Mouse (Mus musculus): Measurements from ENCODE around the gene Bbs12.

DNA sequence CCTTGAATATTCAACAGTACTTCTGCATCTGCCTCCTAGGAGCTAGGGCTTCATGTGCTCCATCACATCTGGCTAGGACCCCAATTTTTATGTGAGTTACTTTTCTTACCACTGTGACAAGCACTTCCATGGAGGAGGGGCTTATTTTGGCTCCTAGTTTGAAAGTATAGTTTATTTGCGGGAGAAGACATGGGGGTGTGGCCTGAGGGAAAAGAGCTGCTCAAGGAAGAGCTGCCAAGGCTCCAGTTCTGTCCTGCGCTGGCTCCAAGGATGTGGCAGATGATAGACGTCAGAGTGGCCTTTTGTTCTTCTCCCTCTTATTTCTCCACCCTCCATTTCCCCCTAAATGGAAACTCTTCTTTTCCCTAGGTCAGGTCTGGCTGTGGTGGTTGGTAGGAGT, 53.6 kb downstream of the Bbs12 start:
- TF ChIP-seq CTCF (IDR thresholded peaks at IDR 0.05; ENCODE audit: borderline replicate concordance, insufficient read depth, low read depth, low read length) (no peak), POLR2A (IDR thresholded peaks at IDR 0.05; ENCODE audit: borderline replicate concordance, insufficient read depth, low read length) (no peak)

Data from cerebellum, adult 2 months (tissue).